Mouse (Mus musculus) forebrain, embryonic 14.5 days (tissue): ENCODE measurements around the gene Spsb4. TPM values are rescaled to one million over a fixed set of nuclear protein-coding genes. Genes with fewer than 3 reads are reported as not detected.

ENCODE experiments used
- ATAC-seq: fragments of 200-750 bp; cut with Nextera tagmentation; 2 replicates; pipeline ENCODE4 v1.8.0; 2017; ENCODE audit warnings: mild to moderate bottlenecking, moderate library complexity
- DNase-seq: peaks from one replicate; pipeline ENCODE4 v3.0.0-alpha.2; 2015; ENCODE audit warnings: low spot score
- H3K27ac ChIP-seq: fragments of 300-500 bp; sonication (generic); 2 replicates; pipeline ENCODE4 v1.5.1; 2014; ENCODE audit warnings: low read depth, mild to moderate bottlenecking, control low read depth, low read length, moderate library complexity
- H3K27me3 ChIP-seq: fragments of 300-500 bp; sonication (generic); replicated peaks from 2 replicates; pipeline ENCODE4 v1.6.1; 2014; ENCODE audit warnings: low read length, control low read depth, mixed read lengths; ENCODE audit not compliant: control insufficient read depth, insufficient read depth
- H3K36me3 ChIP-seq: fragments of 300-500 bp; sonication (generic); 2 replicates; pipeline ENCODE4 v1.6.1; 2014; ENCODE audit warnings: low read length, control low read depth; ENCODE audit not compliant: control insufficient read depth, insufficient read depth
- H3K4me1 ChIP-seq: fragments of 300-500 bp; sonication (generic); 2 replicates; pipeline ENCODE4 v1.6.1; 2014; ENCODE audit warnings: antibody characterized with exemption, low read length, control low read depth; ENCODE audit not compliant: control insufficient read depth, insufficient read depth
- H3K4me2 ChIP-seq: fragments of 300-500 bp; sonication (generic); 2 replicates; pipeline ENCODE4 v1.6.1; 2014; ENCODE audit warnings: mild to moderate bottlenecking, control low read depth, low read length
- H3K4me3 ChIP-seq: fragments of 300-500 bp; sonication (generic); 2 replicates; pipeline ENCODE4 v1.5.1; 2014; ENCODE audit warnings: low read depth, low read length, control low read depth
- H3K9ac ChIP-seq: fragments of 300-500 bp; sonication (generic); 2 replicates; pipeline ENCODE4 v1.6.1; 2014; ENCODE audit warnings: mild to moderate bottlenecking, low read length, control low read depth, moderate library complexity
- H3K9me3 ChIP-seq: fragments of 300-500 bp; sonication (generic); replicated peaks from 2 replicates; pipeline ENCODE4 v1.6.1; 2016; ENCODE audit warnings: low read length, control low read depth, mixed read lengths; ENCODE audit not compliant: control insufficient read depth
- WGBS: fragments of 180-500 bp; shearing (Covaris S2); extraction: QIAGEN DNeasy Blood & Tissue Kit; methylation state at CpG from one replicate; pipeline ENCODE4 v1.1.7; 2014; 5-methylcytosine and 5-hydroxymethylcytosine counted together
- polyA plus RNA-seq: library from polyadenylated mRNA; unstranded; fragments of >200 nt; fragmentation: Nextera tagmentation; extraction: Ambion mirVana; gene quantifications from 2 replicates; pipeline ENCODE4 v1.2.1, GENCODE M21; 2014

Spsb4 gene
- polyA plus RNA-seq, 1 experiment from 2014 or later, result 20.8 TPM

DNA sequence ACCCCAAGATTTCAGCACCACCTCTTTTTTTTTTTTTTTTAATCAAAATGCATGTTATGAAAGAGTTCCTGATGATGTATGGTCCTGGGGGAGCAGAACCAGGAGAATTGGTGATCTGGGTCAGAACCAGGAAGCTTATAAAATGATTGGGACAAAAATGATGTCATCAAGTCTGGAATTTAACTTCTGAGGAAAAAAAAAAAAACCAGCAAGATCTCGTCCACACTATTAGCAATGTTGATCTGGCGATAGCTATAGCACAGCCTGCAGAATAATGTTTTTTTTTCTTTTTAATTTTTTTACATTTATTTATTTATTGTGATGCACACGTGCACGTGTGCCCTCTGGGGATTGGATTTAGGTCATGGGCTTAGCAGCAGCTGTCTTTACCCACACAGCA is 27.6 kb upstream of the Spsb4 start:
- WGBS, result 92% methylated on average over 4 of the region's 4 CpGs
- DNase-seq (no peak), ATAC-seq (no peak)

DNA sequence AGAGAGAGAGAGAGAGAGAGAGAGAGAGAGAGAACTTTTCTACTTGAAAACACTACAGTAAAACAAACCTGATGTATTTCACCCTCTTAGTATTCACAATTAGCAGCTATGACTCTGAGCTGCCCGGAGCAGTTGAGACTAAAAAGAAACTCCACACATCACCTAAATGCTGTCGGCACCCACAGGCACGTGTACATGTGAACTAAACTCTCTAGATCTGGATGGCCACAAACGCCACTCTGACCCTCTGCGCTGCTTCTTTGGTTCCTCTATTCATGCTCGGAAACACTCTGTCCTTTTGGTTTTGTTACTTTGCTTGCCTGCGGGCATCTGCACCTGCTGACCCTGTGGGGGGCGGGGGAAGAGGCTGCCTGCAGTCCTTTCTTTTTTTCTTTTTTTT is 23.0 kb upstream of the Spsb4 start:
- no peaks in the 10 kb centered on the region for H3K36me3 ChIP-seq
- no peaks in the 10 kb centered on the region for H3K27me3 ChIP-seq
- no peak overlapping the region for H3K4me3 ChIP-seq
- no peaks in the 10 kb centered on the region for H3K4me1 ChIP-seq
- no peak overlapping the region for H3K27ac ChIP-seq
- no peak overlapping the region for H3K4me2 ChIP-seq
- WGBS, result 63% methylated on average over 8 of the region's 8 CpGs
- ATAC-seq (no peak), DNase-seq (no peak)
- H3K9ac ChIP-seq, result no peak overlapping the region
- H3K9me3 ChIP-seq, result no peaks in the 10 kb centered on the region

More for the DNA sequence above, 27.6 kb upstream of the Spsb4 start:
- Histone ChIP-seq H3K4me1 (peaks cover 3% of the 10 kb centered on the region; the same call in 1 of the 2 replicates), H3K27me3 (no peaks in the 10 kb centered on the region), H3K4me3 (no peak overlapping the region), H3K9me3 (no peaks in the 10 kb centered on the region), H3K9ac (no peak overlapping the region), H3K4me2 (no peak overlapping the region), H3K27ac (no peak overlapping the region), H3K36me3 (no peaks in the 10 kb centered on the region)

DNA sequence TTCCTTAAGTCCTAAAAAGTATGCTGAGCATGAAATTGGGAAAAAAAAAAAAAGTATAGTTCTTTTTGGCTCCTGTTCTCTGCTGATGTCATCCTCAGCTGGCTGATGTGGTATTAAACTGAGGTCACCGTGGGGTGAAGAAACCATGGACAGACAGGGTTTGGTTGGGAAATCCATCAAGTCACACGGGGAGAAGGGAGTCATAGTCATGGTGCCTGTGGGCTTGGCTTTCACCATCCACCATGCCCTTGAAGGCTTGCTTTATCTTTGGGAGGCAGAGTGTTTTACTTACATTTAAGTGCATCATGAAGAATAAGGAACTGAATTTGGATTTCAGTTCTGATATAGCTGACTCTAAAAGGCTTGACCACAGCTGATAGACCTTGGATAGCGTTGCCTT is 19.4 kb upstream of the Spsb4 start:
- Histone ChIP-seq H3K4me2 (no peak overlapping the region), H3K9me3 (no peaks in the 10 kb centered on the region), H3K27me3 (no peaks in the 10 kb centered on the region), H3K4me3 (no peak overlapping the region), H3K9ac (no peak overlapping the region), H3K36me3 (no peaks in the 10 kb centered on the region), H3K4me1 (no peaks in the 10 kb centered on the region), H3K27ac (no peak overlapping the region)
- ATAC-seq (no peak), DNase-seq (no peak)
- WGBS, result 97% methylated on average over 3 of the region's 3 CpGs

DNA sequence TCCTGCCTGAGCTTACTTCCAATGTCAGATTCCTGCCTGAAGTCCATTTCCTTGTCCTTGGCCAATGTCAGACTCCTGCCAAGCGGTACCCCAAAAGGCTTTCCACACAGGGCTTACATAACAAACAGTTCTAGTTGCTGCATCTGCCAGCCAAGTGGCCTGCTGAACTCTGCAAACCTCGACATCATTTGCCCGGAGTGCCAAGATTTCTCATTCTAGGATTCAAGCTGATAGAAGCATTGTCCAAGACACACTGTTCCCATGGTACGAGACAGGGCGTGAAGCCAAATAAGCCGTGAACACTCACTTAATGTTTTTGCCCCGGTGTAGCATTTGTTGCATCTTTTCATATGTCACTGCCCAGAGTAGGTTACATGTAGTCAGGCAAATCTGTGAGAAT is 18.0 kb upstream of the Spsb4 start:
- WGBS, result 68% methylated on average over 7 of the region's 7 CpGs
- H3K4me3 ChIP-seq, result no peak overlapping the region
- H3K9ac ChIP-seq, result no peak overlapping the region
- no peak overlapping the region for H3K27ac ChIP-seq
- H3K9me3 ChIP-seq, result no peaks in the 10 kb centered on the region
- ATAC-seq, result no peak
- no peaks in the 10 kb centered on the region for H3K27me3 ChIP-seq
- no peak overlapping the region for H3K4me2 ChIP-seq
- DNase-seq, result no peak
- no peaks in the 10 kb centered on the region for H3K4me1 ChIP-seq
- H3K36me3 ChIP-seq, result no peaks in the 10 kb centered on the region

DNA sequence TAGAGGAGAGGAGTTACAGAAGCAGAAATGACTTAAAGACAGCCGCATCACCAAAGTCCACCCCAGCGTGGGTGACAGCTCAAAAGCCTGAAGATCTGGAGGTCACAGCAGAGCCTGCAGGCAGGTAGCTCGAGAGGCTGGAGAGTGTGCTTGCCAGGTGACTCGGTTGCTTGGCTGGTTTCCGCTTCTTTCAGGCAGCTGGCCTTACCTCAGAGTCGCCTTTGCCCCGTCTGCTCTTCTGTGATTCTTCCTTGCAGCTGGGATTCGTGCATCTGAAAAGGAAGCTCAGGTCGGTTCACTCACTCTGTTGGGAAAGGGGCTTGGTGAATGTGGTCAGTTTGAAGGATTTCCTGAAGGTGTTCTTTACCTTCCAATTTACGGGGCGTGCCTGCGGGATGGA is 8.7 kb upstream of the Spsb4 start:
- no peaks in the 10 kb centered on the region for H3K4me1 ChIP-seq
- no peak overlapping the region for H3K9ac ChIP-seq
- WGBS, result 80% methylated on average over 12 of the region's 12 CpGs
- H3K4me3 ChIP-seq, result no peak overlapping the region
- no peak for DNase-seq
- no peak overlapping the region for H3K27ac ChIP-seq
- H3K4me2 ChIP-seq, result no peak overlapping the region
- no peak for ATAC-seq
- no peaks in the 10 kb centered on the region for H3K36me3 ChIP-seq
- H3K9me3 ChIP-seq, result no peaks in the 10 kb centered on the region
- H3K27me3 ChIP-seq, result no peaks in the 10 kb centered on the region

DNA sequence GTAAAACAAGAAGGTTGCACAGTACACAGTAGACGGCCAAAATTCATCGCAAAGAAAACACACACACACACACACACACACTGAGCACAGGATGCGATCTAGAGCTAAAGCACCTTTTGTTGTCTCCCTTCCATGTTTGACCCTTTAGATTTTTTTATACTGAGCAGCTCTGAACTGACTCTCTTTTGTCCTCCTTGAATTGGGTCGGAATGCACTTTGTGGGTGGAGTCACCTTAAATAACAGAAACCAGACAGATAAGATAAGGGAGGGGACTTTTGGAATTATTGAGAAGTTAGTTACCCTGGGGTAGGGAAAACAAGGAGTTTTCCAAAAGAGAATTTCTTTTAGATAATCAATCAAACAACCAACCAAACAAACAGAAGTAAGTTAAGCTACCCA is 7.4 kb upstream of the Spsb4 start:
- no peak overlapping the region for H3K9ac ChIP-seq
- H3K27me3 ChIP-seq, result no peaks in the 10 kb centered on the region
- 92% methylated on average over 4 of the region's 4 CpGs for WGBS
- DNase-seq, result no peak
- no peak overlapping the region for H3K27ac ChIP-seq
- H3K4me3 ChIP-seq, result no peak overlapping the region
- ATAC-seq, result no peak
- no peaks in the 10 kb centered on the region for H3K4me1 ChIP-seq
- H3K9me3 ChIP-seq, result no peaks in the 10 kb centered on the region
- H3K4me2 ChIP-seq, result no peak overlapping the region
- no peaks in the 10 kb centered on the region for H3K36me3 ChIP-seq

DNA sequence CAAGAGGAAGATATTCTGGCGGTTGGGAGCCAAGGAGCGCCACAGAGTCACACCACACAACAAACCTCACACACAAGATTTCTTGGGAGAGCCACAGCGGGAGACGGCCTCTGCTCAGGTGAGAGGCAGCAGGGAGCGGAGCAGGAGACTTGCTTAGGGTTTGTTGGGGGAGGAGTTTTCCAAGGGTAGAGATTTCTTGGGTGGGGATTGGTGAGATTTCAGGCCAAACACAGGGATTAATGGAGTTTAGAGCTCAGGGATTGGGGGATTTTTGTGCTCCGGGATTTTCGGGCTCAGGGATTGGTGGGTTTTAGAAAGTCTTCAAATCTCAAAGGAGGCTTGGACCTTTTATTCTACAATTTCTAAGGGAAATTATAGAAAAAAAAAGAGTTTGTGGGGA is 5.8 kb upstream of the Spsb4 start:
- DNase-seq, result no peak
- no peaks in the 10 kb centered on the region for H3K4me1 ChIP-seq
- H3K4me2 ChIP-seq, result no peak overlapping the region
- H3K27me3 ChIP-seq, result no peaks in the 10 kb centered on the region
- H3K9me3 ChIP-seq, result no peaks in the 10 kb centered on the region
- H3K36me3 ChIP-seq, result no peaks in the 10 kb centered on the region
- H3K9ac ChIP-seq, result no peak overlapping the region
- WGBS, result 77% methylated on average over 7 of the region's 7 CpGs
- H3K4me3 ChIP-seq, result no peak overlapping the region
- H3K27ac ChIP-seq, result no peak overlapping the region
- no peak for ATAC-seq

DNA sequence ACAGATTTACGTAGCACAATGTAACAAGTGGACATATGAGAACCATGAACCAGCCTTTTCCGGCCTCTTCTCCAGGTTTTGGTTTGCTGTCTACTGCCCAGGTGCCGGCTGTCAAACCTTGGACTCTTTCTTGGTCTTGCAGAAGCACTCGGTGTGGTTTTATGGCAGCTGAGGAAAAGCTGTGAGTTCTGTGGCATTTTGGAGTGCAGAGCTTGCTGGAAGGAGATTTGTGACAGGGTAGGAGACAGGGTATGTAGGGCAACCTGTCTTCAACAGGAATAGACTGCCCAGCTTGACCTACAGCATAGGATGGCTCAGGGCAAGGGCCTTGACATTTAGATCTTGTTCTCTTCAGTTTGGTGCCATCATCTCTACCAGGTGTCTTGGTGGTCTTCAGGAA is 4.3 kb upstream of the Spsb4 start:
- Histone ChIP-seq H3K4me1 (no peaks in the 10 kb centered on the region), H3K4me2 (no peak overlapping the region), H3K36me3 (no peaks in the 10 kb centered on the region), H3K9ac (no peak overlapping the region), H3K27me3 (no peaks in the 10 kb centered on the region), H3K4me3 (no peak overlapping the region), H3K27ac (no peak overlapping the region), H3K9me3 (no peaks in the 10 kb centered on the region)
- ATAC-seq (no peak), DNase-seq (no peak)
- 93% methylated on average over 4 of the region's 4 CpGs for WGBS

DNA sequence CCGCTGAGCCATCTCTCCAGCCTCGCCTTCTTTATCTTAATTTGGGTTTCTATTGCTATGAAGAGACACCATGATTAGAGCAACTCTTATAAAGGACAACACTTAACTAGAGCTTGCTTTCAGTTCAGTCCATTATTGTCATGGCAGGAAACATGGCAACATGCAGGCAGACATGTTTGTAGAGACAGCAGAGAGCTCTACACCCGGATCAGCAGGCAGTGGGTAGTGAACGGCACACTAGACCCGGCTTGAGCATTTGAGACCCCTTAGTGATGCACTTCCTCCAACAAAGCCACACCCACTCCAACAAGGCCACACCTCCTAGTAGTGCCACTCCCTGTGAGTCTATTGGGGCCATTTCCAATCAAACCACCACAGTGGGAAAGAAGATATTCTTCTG is 3.7 kb upstream of the Spsb4 start:
- H3K27ac ChIP-seq, result no peak overlapping the region
- H3K4me3 ChIP-seq, result no peak overlapping the region
- 88% methylated on average over 5 of the region's 5 CpGs for WGBS
- no peak for DNase-seq
- H3K9me3 ChIP-seq, result no peaks in the 10 kb centered on the region
- ATAC-seq, result no peak
- H3K36me3 ChIP-seq, result no peaks in the 10 kb centered on the region
- no peaks in the 10 kb centered on the region for H3K4me1 ChIP-seq
- no peaks in the 10 kb centered on the region for H3K27me3 ChIP-seq
- no peak overlapping the region for H3K9ac ChIP-seq
- H3K4me2 ChIP-seq, result no peak overlapping the region

DNA sequence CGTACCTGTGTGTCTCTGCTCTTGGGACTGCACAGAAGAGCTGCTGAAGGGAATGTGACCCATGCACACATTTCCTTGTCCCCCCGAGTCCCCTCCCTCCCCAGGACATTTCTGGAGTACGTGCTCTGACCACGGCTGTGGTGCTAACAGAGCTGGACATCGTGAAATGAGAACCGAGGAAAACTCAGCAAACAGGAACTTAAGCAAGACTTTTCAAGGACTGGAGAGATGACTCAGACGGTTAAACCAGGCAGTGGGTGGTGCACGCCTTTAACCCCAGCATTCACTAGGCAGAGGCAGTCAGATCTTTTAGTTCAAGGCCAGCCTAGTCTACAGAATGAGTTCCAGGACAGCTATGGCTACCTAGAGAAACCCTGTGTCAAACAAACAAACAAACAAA is 1.5 kb upstream of the Spsb4 start:
- Histone ChIP-seq H3K27me3 (no peaks in the 10 kb centered on the region), H3K36me3 (no peaks in the 10 kb centered on the region), H3K4me1 (peaks cover 21% of the 10 kb centered on the region), H3K9me3 (no peaks in the 10 kb centered on the region), H3K4me2 (no peak overlapping the region), H3K9ac (no peak overlapping the region), H3K27ac (no peak overlapping the region), H3K4me3 (no peak overlapping the region)
- DNase-seq (no peak), ATAC-seq (no peak)
- 87% methylated on average over 8 of the region's 8 CpGs for WGBS
